Mouse (Mus musculus) spleen, embryonic (tissue): ENCODE measurements around the gene Cblb.

Experiments used
- CTCF ChIA-PET: fragments of 350-600 bp; sonication (Branson Sonifier 250); formaldehyde crosslinking; loops from one replicate; lab custom pipeline; 2022; lab: Charles Lee

Cblb gene

DNA sequence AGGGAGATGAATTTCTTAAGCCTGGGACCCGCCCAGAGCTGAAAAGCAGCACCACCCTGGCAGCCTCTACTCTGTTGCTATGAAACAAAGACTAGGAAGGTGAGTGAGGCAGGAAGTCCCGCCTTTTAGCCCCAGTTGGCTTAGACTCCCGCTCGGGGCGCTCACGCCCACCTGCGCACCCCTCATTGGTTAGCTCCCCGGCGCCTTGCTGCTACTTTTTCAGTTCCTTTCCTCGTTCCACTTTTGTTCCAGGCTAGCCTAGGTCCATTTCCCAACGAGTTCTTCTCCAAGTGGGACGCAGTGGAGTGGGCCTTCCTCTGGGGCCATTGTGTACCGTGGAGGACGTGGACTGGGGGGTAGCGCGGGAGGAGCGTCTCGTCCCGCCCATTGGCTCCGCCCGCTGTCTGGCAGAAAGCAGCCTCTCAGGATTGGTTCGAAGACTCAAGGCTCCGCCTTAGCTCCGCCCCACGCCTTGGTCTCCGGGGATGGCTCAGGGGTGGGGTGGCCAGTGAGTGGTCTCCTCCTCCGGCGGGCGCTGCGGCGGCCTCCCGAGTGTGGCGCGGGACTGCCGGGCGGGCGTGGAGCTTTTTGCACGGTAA is at the start of gene Cblb:
TSS of gene Cblb (plus strand) at position 135 of the 599 bp plus-strand sequence.
- CTCF ChIA-PET, result no interaction called here

DNA sequence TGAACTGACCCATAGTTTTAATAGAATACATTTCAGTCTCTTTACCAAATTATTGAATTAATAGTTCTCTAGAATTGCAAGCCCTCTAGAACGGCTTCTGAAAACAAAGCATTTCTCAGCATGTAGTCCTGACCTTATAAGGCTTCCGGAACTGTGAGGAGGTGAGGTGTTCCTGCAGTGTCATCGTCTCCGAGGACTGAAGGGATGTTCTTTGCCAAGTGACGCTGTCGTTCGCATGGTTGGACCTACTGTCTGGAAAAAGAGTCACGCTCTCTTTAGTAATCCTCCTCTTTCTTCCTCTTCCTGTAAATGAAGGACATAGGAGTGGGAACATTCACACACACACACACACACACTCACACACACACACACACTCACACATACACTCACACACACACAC is 45.6 kb upstream of the Cblb start:
- CTCF ChIA-PET, result no interaction called here

DNA sequence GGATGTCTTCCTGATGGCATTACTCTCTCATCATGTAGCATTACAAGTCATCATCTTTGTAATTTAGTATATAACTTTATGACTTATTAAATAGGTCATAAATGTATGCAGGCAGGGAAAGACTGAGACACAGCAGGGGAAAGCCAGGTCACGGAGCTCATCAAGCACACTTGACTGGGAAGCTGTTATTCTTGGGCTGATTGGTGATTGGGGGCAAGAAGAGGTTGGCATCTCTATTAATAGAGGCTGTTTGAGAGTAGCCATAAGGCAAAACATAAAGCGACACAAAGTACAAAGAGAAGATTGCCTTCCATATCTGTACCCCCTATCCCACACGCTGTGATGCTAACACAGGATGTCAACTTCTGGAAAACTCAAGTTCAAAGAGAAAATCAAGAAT is 44.8 kb upstream of the Cblb start:
- CTCF ChIA-PET, result no interaction called here

DNA sequence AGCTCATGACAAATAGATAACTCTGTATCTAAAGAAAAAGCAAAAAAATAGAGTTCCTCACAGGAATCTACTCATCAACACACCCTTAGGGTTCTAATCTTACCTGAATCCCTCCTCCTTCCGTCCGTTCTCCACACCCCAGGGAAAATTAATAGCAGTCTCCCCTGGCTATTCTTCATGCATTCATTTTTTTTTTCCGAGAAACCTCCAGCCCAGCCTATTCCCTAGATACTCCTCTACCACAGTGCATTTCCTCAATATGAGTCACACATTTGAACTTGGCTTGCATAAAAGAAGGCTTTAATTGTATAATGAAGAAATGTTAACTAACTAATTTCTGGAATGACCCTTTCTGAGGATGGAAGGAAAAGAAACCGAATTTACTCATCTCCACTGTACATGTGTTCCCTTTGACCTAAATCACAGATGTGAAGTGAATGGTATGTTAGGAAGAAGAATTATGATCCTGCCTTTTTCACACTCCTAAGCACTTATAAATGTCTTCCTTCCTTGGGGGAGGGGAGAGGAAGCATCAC is 43.9 kb upstream of the Cblb start:
- CTCF ChIA-PET, result no interaction called here

DNA sequence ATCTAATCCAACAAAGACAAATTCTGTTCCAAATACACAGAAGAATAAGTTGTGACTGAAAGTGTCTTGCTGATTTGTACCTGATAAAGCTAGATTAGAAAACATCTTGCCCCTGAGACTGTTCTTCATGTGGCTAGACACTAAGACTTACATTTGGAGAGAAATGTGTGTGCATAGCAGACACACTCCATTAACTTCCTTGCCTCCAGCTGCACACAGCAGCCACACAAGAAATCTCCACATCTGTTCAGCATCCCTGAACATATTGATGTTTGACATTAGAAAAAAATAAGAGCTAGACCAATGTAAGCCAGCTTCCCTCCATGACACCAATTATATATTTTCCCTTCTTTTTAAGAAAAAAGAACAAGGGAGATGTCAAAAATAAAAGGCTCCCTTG is 43.0 kb upstream of the Cblb start:
- CTCF ChIA-PET, result no interaction called here

DNA sequence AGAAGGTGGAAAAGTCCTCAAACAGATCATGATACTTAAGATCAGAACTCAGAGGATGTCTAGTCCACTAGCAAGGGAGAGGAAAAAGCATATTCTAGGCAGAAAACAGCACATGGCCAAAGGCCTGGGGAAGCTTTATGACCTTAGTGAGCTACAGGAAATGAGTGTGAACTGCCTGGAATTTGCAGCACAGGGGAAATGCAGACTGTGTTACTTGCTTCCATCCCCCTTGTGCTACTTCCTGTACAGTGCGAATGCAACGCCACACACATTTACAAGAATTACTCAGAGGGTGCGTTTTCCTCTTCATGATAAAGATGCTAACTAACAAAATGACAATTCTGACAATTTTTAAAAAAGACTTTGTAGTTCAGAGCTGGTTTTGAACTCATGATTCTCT is 41.8 kb upstream of the Cblb start:
- CTCF ChIA-PET, result no interaction called here

DNA sequence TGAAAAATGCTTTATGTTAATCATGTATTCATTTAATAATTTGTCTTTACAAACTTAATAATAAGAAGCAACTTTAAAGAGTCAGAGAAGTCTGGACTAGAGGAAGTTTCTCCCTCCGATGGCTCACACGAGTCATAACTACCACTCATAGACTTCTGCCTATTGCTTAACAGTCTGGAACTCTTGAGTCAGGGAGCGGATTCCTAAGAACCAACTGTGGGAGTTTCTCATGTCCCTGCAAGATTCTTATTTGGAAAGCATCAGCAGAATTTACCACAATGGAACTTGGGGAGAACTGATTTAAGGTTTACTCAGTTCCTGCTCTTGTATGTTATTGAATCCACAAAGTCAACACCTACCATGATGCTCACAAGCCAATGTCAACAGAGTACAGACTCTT is 31.0 kb upstream of the Cblb start:
- CTCF ChIA-PET, result no interaction called here

DNA sequence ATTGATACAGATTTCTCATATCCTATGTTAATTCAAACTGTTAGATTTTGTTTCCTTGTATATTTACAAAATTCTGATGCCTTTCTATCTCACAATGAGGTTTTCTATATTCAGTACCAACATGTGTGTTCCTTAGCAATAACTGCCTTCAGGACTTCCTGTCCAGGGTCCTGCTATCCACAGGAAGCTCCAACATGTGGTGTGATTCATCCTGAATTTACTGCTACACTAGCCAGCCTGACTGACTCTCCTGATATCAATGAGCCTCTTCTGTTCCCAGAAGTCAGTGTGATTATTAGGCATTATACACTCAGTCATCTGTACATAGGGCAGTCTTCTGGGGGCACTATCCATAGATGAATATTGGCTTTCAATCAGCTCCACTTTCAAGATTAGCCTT is 30.2 kb upstream of the Cblb start:
- CTCF ChIA-PET, result no interaction called here

DNA sequence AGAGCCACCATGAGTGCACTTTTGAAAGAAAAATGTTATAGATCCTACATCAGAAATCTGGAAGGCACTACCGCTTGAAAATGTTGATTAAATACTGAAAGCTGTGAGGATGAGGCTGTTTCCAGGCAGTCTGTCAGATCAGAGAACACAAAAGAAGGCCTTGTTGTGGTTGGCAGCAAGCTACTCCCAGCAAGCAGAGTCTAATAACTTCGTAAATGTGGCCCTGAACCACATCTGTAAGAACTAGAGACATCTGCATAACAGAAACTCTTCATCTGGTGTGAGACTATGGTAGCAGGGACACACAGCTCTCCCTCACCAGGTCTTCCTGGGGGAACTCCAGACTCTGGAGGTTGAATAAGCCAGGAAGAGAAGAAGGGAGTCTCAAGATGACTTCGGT is 24.0 kb upstream of the Cblb start:
- CTCF ChIA-PET, result no interaction called here

DNA sequence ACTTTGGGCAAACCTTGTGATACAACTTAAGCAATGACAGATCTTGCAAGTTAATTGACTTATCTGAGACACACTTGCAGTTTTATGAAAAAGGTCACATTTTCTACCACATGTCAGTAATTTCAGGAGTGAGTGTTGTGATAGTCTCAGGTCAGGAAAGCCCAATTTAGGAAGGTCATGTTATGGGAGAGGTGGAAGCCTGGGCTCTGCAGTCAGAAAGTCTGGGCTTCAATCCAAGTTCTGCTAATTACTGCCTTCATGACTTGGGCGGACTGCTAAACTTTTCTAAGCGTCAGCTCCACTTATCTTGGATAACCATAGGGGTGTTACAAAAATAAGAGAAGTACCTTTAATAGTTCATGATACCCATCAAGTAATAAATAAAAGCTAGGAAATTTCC is 22.6 kb upstream of the Cblb start:
- CTCF ChIA-PET, result no interaction called here

DNA sequence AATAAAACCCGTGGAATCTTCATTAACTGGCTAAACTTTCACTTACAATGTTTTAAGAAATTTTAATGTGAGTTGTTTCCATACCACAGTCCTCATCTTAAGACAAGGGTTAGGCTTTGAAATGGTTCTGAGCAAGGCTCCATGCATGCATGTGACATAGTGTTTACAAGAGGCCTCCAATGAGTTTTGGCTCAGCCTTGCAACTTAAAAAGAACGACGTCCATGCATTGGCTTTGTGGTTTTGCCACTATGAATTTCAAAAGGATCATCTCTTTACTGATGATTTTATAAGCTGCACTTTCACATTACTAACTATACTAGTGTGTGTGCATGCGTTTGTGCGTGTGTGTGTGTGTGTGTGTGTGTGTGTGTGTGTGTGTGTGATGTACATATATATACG is 21.6 kb upstream of the Cblb start:
- CTCF ChIA-PET, result no interaction called here

DNA sequence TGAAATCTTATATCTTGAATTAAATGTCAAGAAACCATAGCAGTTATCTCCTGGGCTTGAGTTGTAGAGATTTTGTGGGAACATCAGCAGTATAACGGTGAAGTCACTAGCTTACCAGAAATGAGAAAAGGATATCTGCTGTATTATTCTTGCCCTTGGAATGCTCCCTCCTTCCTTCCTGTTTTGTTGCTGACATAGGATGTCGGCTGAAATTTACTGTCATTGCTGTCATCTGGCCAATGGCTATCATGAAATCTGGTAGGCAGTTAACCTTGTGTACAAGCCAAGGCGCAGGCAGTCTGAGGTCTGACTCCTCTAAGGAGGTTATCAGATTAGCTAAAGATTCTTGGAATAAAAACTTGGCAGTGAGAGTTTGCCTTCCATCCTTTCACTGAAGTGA is 18.0 kb upstream of the Cblb start:
- CTCF ChIA-PET, result no interaction called here

DNA sequence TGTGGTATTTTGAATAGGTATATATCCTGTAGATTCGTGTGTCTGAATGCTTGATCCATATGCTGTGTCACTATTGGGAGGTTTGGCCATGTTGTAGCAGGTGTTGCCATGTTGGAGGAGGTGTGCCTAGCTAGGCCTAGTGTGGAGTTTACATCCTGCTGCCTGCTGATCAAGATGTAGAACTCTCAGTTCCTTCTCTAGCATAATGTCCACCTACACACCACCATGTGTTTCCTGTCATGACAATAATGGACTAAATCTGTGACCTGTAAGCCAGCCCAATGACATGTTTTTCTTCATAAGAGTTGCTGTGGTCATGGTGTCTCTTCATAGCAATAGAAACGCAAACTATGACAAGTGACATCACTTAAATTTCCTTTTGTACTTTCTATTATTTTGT is 17.2 kb upstream of the Cblb start:
- CTCF ChIA-PET, result no interaction called here

DNA sequence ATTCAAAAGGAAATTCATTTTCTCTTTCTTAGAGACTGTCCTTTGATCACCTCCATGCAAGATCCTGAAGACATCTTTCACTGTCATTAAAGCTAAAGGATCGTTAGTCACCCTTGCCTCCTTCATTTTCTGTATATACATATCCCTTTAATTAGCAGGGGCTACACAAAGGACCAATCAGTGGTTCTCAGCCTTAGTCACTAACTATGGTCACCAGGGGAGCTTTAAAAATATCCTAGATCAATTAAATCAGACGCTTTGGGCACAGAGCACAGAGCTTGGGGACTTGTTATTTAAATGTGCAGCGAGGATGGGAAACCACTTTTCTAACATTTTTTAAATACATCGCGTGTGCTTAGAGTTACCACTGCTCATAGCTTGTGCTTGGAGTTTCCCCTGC is 7.6 kb upstream of the Cblb start:
- CTCF ChIA-PET, result no interaction called here

DNA sequence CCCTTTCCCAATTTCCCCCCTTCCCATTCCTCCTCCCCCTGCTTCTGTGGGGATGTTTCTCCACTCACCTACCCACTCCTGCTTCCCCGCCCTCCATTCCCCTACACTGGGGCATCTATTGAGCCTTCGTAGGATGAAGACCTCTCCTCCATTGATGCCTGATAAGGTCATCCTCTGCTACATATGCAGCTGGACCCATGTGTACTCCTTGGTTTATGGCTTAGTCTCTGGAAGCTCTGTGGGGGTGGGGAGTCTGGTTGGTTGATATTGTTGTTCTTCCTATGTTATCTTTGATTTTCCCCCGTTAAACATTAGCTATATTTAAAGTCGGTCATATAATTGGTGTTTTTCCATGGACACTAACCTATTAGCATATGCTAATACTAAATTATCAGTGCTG is 3.7 kb upstream of the Cblb start:
- CTCF ChIA-PET, result no interaction called here

DNA sequence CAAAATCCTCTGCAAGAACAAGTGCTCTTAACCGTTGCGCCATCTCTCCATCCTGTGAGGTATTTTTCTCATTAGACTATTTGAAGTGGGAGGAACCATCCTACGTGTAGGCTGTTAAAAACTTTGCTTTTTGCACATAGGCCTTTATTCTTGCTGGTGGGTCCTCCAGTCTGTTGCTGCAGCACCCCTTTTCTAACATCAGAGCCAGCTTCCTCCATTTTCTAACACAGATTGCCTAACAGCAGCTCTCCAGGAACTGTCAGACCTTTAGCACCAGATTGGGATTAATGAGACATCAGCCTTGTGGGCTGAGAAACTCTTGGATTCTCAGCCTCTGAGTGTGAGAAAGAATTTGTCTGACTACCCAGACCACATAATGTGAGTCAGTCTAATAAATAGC is 2.0 kb upstream of the Cblb start:
- CTCF ChIA-PET, result no interaction called here

DNA sequence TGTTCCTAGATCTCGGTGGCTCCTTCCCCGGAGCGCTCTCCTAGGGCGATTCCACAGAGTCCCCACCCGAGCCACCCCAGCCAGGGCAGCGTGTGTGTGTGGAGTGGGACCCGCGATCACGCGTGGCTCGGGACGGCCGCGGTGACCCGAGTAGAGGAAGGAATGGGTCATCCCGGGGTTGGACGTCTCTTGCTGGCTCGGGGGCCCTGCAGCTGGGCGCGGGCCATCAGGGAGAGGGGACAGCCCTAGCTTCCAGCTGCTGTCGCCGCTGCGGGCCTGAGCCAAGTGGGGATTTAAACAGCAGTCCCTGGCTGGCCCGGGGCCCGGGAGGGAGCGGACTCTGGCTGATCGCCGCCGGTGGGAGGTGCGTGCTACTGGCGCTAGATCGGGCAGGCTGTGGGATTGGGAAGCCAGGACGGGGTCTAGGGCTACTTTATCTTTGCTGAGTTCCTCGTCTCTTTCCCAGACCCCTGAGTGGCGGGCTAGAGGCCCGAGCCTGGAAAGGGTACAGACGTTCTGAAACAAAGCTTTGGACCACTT is 757 bp downstream of the Cblb start:
- CTCF ChIA-PET, result interaction anchor here (0.6 kb wide), 1 partner anchor 145 kb away, joined by 5 read pairs; no protein-coding TSS in a partner anchor

DNA sequence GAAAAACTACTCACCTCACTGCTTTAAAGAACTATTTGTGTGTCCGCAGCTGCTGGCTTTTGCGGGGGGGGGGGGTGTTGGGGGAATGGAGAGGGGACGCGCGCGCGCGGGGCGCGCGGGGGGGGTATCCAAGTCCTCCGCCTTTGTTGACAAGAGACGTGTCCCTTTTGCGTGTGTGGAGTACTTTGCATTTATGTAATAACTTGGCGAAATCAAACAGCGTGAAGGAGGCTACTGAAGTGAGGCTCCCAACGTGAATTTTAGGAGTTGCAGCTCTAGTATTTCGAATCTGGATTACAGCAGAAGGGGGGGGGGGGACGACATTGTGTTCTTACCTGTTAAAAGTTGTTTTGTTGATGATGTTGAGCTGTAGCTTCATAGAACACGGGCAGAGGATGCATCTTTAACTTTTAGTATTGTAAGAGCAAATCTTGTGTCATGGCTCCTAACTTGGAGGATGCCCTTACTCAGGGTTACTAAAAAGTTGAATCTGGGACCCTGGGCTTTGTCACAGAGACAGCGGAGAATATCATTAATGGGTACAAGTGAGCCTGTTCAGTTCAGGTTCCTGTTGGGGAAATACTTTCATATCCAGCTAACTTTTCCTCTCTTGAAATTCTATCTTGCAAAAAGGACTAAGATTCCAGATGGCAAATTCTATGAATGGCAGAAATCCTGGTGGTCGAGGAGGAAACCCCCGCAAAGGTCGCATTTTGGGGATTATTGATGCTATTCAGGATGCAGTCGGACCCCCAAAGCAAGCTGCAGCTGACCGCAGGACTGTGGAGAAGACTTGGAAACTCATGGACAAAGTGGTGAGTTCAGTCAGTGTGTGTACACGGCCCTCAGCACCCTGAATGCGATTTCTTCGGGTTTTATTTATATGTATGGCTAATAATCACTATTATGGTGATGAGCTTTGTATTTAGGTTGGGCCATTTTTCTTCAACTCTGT is 1.6 kb downstream of the Cblb start:
- CTCF ChIA-PET, result interaction anchor here (0.6 to 0.7 kb wide), 3 partner anchors 145 to 344 kb away, joined by 4 to 10 read pairs (median 5); no protein-coding TSS in a partner anchor

DNA sequence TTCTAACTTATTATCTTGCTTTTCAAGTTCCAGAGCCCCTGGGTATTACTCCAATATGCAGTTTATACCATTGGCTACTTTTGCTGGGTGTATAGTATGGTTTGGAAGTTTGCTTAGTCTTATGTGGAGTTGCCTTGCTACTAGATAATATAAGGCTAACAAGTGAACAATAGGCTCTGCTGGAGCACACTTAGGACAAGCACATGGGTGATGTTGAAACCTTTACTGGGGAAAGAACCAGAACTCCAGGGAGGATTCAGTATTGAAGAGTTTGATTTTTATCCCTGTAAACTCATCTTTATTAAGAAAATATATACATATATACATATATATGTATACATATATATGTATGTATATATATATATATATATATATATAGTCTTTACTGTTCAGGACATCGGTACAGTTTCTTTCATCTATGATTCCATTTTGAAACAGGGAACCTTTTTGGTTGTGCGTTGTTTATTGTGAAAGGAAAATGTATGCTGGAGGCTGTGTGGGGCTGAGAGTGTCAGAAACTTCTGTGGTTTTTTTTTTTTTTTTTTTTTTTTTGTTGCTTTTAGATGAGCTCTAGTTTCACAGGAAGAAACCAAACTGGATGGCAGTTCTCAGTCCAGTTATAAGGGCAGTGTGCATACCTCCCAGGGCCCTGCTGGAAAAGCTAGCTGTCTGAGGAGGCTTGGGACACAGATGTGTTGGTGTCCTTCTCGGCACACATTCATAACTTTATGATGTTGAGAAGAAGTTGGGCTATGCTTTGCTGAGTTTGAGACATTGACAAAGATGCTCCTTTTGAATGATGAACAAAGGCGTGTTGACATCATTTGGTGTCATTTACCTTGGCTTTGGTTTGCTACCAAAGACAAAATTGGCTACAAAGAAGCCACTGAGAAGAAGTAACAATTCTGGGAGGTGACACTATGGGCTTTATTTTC is 2.6 kb downstream of the Cblb start:
- CTCF ChIA-PET, result interaction anchor here (0.6 to 0.7 kb wide), 3 partner anchors 259 to 447 kb away, joined by 4 to 7 read pairs (median 4); no protein-coding TSS in a partner anchor

DNA sequence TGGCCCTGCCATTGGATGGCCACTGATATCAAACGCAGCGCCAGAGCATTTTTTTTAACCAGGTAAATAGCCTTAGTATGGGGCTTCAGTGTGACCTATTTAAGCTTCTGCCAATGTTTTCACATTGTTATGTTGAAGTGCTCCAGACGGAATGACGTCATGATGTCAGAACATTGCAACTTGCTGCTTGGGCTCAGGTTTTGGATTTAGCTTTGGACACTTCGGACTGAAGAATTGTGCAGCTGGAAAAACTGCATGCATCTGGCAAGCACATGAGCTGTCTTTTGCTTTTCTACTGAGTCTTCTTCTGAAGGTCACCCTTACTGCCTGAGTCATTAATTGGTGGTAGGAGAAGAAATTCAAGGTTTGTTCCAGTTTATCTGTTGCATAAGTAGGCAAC is 3.3 kb downstream of the Cblb start:
- CTCF ChIA-PET, result interaction anchor here (0.6 kb wide), 2 partner anchors 418 to 448 kb away, joined by 4 to 7 read pairs; no protein-coding TSS in a partner anchor

DNA sequence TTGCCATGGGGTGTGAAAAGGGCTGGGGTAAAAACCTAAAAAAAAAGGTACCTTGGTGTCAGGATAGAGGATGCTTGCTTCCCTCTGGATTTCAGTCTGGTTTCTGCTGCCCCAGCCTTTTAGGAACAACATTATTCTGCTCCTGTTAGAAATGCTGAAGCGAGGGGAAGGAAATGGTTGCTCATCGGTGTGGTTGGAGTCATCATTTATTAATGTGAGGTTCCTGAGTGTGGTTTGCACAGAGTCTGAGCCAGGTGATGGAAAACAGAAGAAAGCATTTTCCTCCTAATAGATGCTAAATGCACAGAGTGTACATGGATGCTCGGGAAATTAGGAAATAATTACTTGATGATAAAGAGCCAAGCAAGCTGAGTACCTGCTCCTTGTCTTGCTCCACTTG is 5.3 kb downstream of the Cblb start:
- CTCF ChIA-PET, result no interaction called here
